Mouse (Mus musculus) mesoderm, embryonic 11.5 days (tissue): ENCODE data around the gene Hpse2.
A peak's percentile ranks its signal among the peaks of the same experiment; 100 is the strongest.

Experiments used
- DNase-seq: peaks from one replicate; pipeline ENCODE4 v3.0.0-alpha.2; 2012; ENCODE audit warnings: low read depth, low spot score

Gene Hpse2

GRCm38 (mm10) chr19:42779531-42780155 is 608.5 kb downstream of the Hpse2 start, which contains the start of gene Hps1:
TSS of gene Hps1 (minus strand) at chr19:42779978.
- DNase-seq: peak; percentile 93

GRCm38 (mm10) chr19:42777801-42778200 is 610.4 kb downstream of the Hpse2 start:
- peak; percentile 39 for DNase-seq

- no peak for DNase-seq
Measured at GRCm38 (mm10) chr19:42776813-42777212, 611.3 kb downstream of the Hpse2 start.

GRCm38 (mm10) chr19:42770141-42770872 is 617.8 kb downstream of the Hpse2 start:
- DNase-seq: no peak

GRCm38 (mm10) chr19:42769648-42770047 is 618.5 kb downstream of the Hpse2 start:
- DNase-seq: no peak

- DNase-seq: no peak
Measured at GRCm38 (mm10) chr19:42767361-42767760, 620.8 kb downstream of the Hpse2 start.

GRCm38 (mm10) chr19:42764398-42764797 is 623.8 kb downstream of the Hpse2 start:
- no peak for DNase-seq

GRCm38 (mm10) chr19:42756671-42757070 is 631.5 kb downstream of the Hpse2 start:
- no peak for DNase-seq

GRCm38 (mm10) chr19:42755148-42755870 is 632.8 kb downstream of the Hpse2 start:
- DNase-seq: no peak

- peak; percentile 62 for DNase-seq
Measured at GRCm38 (mm10) chr19:42753141-42753917, 634.8 kb downstream of the Hpse2 start.

- DNase-seq: peak; percentile 75
Measured at GRCm38 (mm10) chr19:42752363-42752931, 635.7 kb downstream of the Hpse2 start, which contains the start of gene Pyroxd2. TSS of gene Pyroxd2 (minus strand) at chr19:42752775.

- no peak for DNase-seq
Measured at GRCm38 (mm10) chr19:42750196-42750595, 638.0 kb downstream of the Hpse2 start.

GRCm38 (mm10) chr19:42746702-42747101 is 641.5 kb downstream of the Hpse2 start:
- no peak for DNase-seq

GRCm38 (mm10) chr19:42745869-42746224 is 642.3 kb downstream of the Hpse2 start:
- no peak for DNase-seq

GRCm38 (mm10) chr19:42745084-42745868 is 642.9 kb downstream of the Hpse2 start:
- DNase-seq: no peak

- peak; percentile 54 for DNase-seq
Measured at GRCm38 (mm10) chr19:42744162-42744586, 644.0 kb downstream of the Hpse2 start.

GRCm38 (mm10) chr19:42743261-42743660 is 644.9 kb downstream of the Hpse2 start:
- DNase-seq: no peak

GRCm38 (mm10) chr19:42741884-42742283 is 646.3 kb downstream of the Hpse2 start:
- peak; percentile 29 for DNase-seq

GRCm38 (mm10) chr19:42740163-42740899 is 647.8 kb downstream of the Hpse2 start:
- DNase-seq: no peak

GRCm38 (mm10) chr19:42739734-42740133 is 648.4 kb downstream of the Hpse2 start:
- DNase-seq: no peak
